Mouse (Mus musculus) limb, embryonic 15.5 days (tissue): ENCODE measurements around the gene Fgd3. TPM values are rescaled to one million over a fixed set of nuclear protein-coding genes. Genes with fewer than 3 reads are reported as not detected.

ENCODE experiments used
- ATAC-seq: fragments of 200-750 bp; cut with Nextera tagmentation; 2 replicates; pipeline ENCODE4 v1.8.0; 2017; ENCODE audit warnings: low read depth, moderate TSS enrichment; ENCODE audit not compliant: insufficient number of reproducible peaks, low FRiP score, low TSS enrichment
- H3K27ac ChIP-seq: fragments of 300-500 bp; sonication (generic); 2 replicates; pipeline ENCODE4 v1.5.1; 2015; ENCODE audit warnings: moderate library complexity, mild to moderate bottlenecking, inconsistent platforms
- H3K27me3 ChIP-seq: fragments of 300-500 bp; sonication (generic); 2 replicates; pipeline ENCODE4 v1.6.1; 2015; ENCODE audit warnings: inconsistent platforms
- H3K36me3 ChIP-seq: fragments of 300-500 bp; sonication (generic); 2 replicates; pipeline ENCODE4 v1.6.1; 2015; ENCODE audit warnings: inconsistent platforms
- H3K4me1 ChIP-seq: fragments of 300-500 bp; sonication (generic); 2 replicates; pipeline ENCODE4 v1.6.1; 2015; ENCODE audit warnings: inconsistent platforms
- H3K4me2 ChIP-seq: fragments of 300-500 bp; sonication (generic); 2 replicates; pipeline ENCODE4 v1.6.1; 2015; ENCODE audit warnings: mild to moderate bottlenecking, inconsistent platforms
- H3K4me3 ChIP-seq: fragments of 300-500 bp; sonication (generic); 2 replicates; pipeline ENCODE4 v1.5.1; 2015; ENCODE audit warnings: mild to moderate bottlenecking, inconsistent platforms
- H3K9ac ChIP-seq: fragments of 300-500 bp; sonication (generic); 2 replicates; pipeline ENCODE4 v1.6.1; 2015; ENCODE audit warnings: inconsistent platforms
- H3K9me3 ChIP-seq: fragments of 300-500 bp; sonication (generic); 2 replicates; pipeline ENCODE4 v1.6.1; 2016; ENCODE audit warnings: inconsistent platforms
- WGBS: fragments of 180-500 bp; shearing (Covaris S2); methylation state at CpG from one replicate; pipeline ENCODE4 v1.1.7; 2015; 5-methylcytosine and 5-hydroxymethylcytosine counted together
- polyA plus RNA-seq: library from polyadenylated mRNA; unstranded; fragments of >200 nt; fragmentation: Nextera tagmentation; extraction: Ambion mirVana; gene quantifications from 2 replicates; pipeline ENCODE4 v1.2.1, GENCODE M21; 2015

Gene Fgd3
- polyA plus RNA-seq, 1 experiment from 2014 or later, result 0.40 TPM

- H3K9me3 ChIP-seq, result no peaks in the 10 kb centered on the region
- H3K4me1 ChIP-seq, result peaks cover 34% of the 10 kb centered on the region
- no peak overlapping the region for H3K4me3 ChIP-seq
- no peaks in the 10 kb centered on the region for H3K36me3 ChIP-seq
- no peak overlapping the region for H3K9ac ChIP-seq
- WGBS, result 66% methylated on average over 7 of the region's 7 CpGs
- H3K27me3 ChIP-seq, result no peaks in the 10 kb centered on the region
- ATAC-seq, result no peak
- H3K27ac ChIP-seq, result no peak overlapping the region
- H3K4me2 ChIP-seq, result no peak overlapping the region; the same call in 1 of the 2 replicates
These were observed 18.9 kb upstream of the Fgd3 start for GRCm38 (mm10) chr13:49338893-49339546.

DNA sequence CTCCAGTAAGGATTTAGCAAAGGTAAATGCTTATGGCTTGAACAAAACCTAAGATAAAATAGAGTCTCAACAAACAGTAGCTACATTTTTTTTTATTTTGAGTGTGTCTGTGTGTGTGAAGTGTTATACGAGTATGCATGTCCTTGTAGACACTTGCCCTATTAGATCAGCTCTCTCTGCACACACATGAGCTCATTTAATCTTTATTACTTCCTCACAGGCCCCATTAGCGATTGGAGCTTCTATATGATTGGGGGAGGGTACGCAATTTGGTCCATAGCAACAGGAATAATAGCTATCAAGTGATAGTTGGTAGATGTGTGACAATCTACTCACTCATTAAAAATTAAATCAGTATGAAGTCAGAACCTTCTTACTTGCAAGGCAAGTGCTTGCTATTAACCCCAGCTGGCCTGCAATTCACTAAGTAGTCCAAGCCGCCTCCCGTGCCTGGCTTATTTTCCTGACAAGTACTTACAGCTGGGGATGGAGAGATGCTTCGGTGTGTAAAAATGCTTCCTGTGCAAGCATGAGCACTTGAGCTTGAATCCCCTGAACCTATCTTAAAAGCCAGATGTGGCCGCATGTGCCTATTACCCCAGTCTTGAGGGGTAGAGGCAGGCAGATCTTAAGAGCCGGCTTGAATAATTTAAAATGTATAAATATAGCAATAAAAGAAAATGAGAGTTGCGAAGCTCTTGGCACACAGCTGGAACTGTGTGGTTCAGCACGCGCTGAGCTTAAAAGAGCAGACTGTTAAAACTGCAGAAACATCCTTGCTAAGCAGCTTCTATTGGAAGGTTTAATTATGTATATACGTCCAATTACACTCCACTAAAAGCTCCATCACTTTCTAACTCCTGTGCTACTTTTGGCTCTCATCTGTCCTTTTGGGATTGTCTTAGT lies 15.2 kb upstream of the Fgd3 start:
- Histone ChIP-seq H3K36me3 (no peaks in the 10 kb centered on the region), H3K27me3 (no peaks in the 10 kb centered on the region), H3K9ac (no peak overlapping the region), H3K4me2 (no peak overlapping the region; the same call in 1 of the 2 replicates), H3K4me3 (no peak overlapping the region), H3K4me1 (peaks cover 7% of the 10 kb centered on the region), H3K27ac (no peak overlapping the region), H3K9me3 (no peaks in the 10 kb centered on the region)
- WGBS, result 30% methylated on average over 12 of the region's 12 CpGs
- ATAC-seq, result no peak

GRCm38 (mm10) chr13:49333250-49333649 lies 13.1 kb upstream of the Fgd3 start:
- H3K4me2 ChIP-seq, result no peak overlapping the region
- 69% methylated on average over 2 of the region's 2 CpGs for WGBS
- no peaks in the 10 kb centered on the region for H3K36me3 ChIP-seq
- H3K27ac ChIP-seq, result no peak overlapping the region
- ATAC-seq, result no peak
- no peaks in the 10 kb centered on the region for H3K27me3 ChIP-seq
- no peaks in the 10 kb centered on the region for H3K9me3 ChIP-seq
- H3K9ac ChIP-seq, result no peak overlapping the region
- H3K4me1 ChIP-seq, result peaks cover 5% of the 10 kb centered on the region; the same call in 1 of the 2 replicates
- no peak overlapping the region for H3K4me3 ChIP-seq

- no peaks in the 10 kb centered on the region for H3K9me3 ChIP-seq
- no peaks in the 10 kb centered on the region for H3K4me1 ChIP-seq
- no peak overlapping the region for H3K9ac ChIP-seq
- no peak overlapping the region for H3K27ac ChIP-seq
- H3K4me3 ChIP-seq, result no peak overlapping the region
- no peak overlapping the region for H3K4me2 ChIP-seq
- no peak for ATAC-seq
- WGBS, result 79% methylated on average over 4 of the region's 4 CpGs
- H3K27me3 ChIP-seq, result no peaks in the 10 kb centered on the region
- H3K36me3 ChIP-seq, result no peaks in the 10 kb centered on the region
These were observed 8.0 kb upstream of the Fgd3 start for GRCm38 (mm10) chr13:49328101-49328500.

DNA sequence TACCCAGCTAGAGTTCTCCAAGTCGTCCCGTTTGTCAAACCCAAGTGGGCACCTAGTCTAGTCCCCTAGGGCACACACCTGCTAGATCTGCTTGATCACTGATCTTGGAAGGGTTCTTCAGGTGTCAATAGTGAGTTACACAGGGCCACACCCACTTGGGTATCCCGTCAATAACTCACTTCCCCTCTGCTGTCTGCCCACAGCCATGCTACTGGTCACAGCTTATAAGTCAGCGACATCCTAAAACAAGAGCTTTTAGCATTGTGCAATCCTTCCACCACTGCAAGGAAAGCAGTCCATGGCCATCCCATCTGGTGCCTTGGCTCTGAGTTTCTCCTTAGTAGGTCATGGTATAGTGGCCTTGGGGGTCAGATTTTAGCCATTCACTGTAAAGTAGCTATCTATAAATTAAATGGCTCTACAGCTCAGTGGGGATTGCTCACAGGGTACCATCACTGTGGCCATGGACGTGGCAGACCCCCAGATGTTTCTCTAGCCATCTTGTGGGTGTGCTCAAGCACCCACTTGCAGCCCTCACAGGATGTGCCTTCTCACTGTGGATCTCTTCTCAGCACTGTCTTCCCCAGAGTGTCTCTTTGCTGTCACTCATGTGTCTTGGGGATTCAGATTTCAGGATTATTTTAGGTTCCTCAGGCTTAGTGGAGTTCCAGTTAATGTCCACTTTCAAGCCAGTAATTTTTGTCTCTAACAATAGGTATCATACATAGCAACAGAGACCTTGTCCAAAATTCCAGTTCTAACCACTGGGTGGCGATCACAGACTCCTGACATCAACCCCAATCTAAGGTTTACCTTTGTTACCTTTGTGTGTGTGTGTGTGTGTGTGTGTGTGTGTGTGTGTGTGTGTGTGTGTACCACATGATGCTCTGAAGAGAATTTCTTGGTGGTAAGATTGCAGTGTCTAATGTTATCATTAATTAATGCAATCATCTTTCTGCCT lies 6.4 kb upstream of the Fgd3 start:
- Histone ChIP-seq H3K4me3 (no peak overlapping the region), H3K9me3 (no peaks in the 10 kb centered on the region), H3K4me1 (peaks cover 4% of the 10 kb centered on the region; the same call in 1 of the 2 replicates), H3K9ac (no peak overlapping the region), H3K4me2 (no peak overlapping the region), H3K27ac (no peak overlapping the region), H3K36me3 (no peaks in the 10 kb centered on the region), H3K27me3 (no peaks in the 10 kb centered on the region)
- WGBS, result 57% methylated on average over 6 of the region's 6 CpGs
- no peak for ATAC-seq

GRCm38 (mm10) chr13:49324871-49325270 lies 4.8 kb upstream of the Fgd3 start:
- no peak overlapping the region for H3K4me2 ChIP-seq
- H3K36me3 ChIP-seq, result no peaks in the 10 kb centered on the region
- H3K9me3 ChIP-seq, result no peaks in the 10 kb centered on the region
- no peak for ATAC-seq
- 76% methylated on average over 5 of the region's 5 CpGs for whole genome bisulfite sequencing
- H3K9ac ChIP-seq, result no peak overlapping the region
- peaks cover 9% of the 10 kb centered on the region for H3K4me1 ChIP-seq
- H3K27me3 ChIP-seq, result no peaks in the 10 kb centered on the region
- H3K27ac ChIP-seq, result no peak overlapping the region
- H3K4me3 ChIP-seq, result no peak overlapping the region

DNA sequence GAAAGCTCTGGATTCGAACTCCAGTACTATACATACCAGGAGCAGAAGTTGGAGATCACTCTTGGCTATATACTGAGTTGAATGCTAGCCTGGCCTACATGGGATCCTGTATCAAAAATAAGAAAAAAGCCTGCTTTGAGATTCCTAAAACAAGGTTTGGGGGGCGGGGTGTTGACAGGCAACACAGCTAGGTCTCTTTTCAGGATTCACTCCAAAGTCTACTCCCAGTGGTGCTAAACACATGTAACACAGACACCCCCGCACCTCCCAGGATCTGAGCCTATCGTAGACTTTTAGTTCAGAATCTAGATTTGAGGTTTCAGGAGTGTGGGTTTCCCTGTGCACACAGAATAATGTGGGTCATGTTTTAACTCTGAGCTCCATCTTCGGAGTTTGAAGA lies 2.6 kb upstream of the Fgd3 start:
- no peaks in the 10 kb centered on the region for H3K36me3 ChIP-seq
- H3K27ac ChIP-seq, result no peak overlapping the region
- H3K4me3 ChIP-seq, result no peak overlapping the region
- H3K9ac ChIP-seq, result no peak overlapping the region
- no peak for ATAC-seq
- no peaks in the 10 kb centered on the region for H3K9me3 ChIP-seq
- no peaks in the 10 kb centered on the region for H3K27me3 ChIP-seq
- peaks cover 13% of the 10 kb centered on the region for H3K4me1 ChIP-seq
- 85% methylated on average over 5 of the region's 5 CpGs for WGBS
- H3K4me2 ChIP-seq, result no peak overlapping the region

DNA sequence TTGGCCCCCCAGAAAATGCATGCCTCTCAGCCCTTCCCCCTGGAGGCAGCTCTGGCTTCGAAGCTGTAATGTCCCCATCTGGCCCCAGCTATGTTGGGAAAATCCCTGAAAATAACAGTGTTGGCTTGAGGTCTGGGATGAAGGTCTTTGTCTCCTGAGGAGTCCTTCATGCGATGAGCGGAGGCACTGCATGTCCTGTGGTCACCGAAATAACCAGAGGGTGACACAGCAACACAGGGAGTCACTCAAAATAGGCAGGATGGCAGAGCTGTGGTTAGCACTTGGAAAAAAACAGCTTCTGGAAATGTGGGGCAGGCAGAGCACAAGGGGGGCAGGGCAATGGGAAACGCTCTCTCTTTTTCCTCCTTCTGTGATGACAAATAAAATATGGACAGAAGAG lies 2.1 kb upstream of the Fgd3 start:
- H3K27ac ChIP-seq, result no peak overlapping the region
- no peaks in the 10 kb centered on the region for H3K9me3 ChIP-seq
- no peak overlapping the region for H3K4me2 ChIP-seq
- H3K4me3 ChIP-seq, result no peak overlapping the region
- WGBS, result 80% methylated on average over 5 of the region's 5 CpGs
- ATAC-seq, result no peak
- H3K36me3 ChIP-seq, result no peaks in the 10 kb centered on the region
- peaks cover 13% of the 10 kb centered on the region for H3K4me1 ChIP-seq
- no peaks in the 10 kb centered on the region for H3K27me3 ChIP-seq
- H3K9ac ChIP-seq, result no peak overlapping the region

DNA sequence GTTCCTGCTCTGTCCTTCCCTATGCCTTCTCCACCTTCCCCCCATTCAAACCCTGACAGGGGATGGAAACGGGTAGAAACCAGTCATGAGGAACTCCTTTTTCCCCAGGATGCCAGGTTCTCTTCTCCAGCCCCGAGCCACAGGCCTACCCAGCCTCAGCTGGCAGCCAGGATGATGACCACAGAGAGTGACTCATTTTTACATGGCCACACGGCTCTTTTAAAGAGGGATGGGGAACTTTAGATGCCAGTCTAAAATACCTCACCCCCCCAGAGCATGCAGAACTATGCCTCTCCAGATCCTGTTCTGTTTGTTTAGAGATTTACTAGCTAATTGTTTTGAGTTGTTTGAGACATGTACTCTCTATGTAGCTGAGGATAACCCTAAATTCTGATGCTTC lies 1.3 kb upstream of the Fgd3 start:
- Histone ChIP-seq H3K27me3 (no peaks in the 10 kb centered on the region), H3K4me3 (no peak overlapping the region), H3K9me3 (no peaks in the 10 kb centered on the region), H3K9ac (no peak overlapping the region), H3K36me3 (no peaks in the 10 kb centered on the region), H3K27ac (no peak overlapping the region), H3K4me1 (peaks cover 13% of the 10 kb centered on the region), H3K4me2 (no peak overlapping the region)
- WGBS, result 62% methylated on average over 3 of the region's 3 CpGs
- no peak for ATAC-seq

DNA sequence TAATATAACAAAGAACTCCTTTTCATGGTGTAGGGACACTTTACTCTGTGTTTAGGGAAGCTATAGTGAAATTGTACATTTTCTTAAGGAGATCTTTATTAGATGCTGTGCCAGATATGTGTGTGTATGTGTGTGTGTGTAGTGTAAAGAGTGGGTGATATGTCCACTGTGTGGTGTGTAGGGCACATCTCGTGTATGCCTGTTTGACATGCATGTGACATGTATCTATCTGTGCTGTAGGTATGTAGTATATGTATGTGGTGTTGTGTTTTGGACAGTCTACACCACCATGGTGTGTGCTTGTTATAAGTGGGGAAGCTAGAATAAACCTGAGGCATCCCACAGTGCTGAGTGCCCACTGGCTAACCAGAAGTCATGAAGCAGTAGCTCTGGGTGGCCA lies 403 bp upstream of the Fgd3 start:
- H3K9ac ChIP-seq, result no peak overlapping the region
- 81% methylated on average over 1 of the region's 1 CpGs for WGBS

DNA sequence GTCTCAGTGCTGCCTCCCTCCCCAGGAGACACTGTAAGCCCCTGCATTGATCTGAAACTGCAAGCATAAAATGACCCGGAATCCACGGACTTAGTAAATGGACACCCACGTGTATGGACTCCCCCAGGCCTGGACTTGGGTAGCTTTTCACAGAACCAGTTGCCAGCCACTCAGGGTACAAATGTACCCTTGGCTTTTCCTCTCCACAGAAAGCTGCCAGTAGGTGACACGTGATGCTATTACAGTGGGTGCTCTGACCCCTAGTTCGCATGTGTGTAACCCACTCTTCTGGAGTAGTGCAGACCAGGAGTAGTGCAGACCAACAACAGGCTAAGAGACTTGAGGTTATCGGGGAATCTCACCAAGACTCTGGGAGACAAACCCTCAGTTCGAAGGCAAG lies 2.2 kb downstream of the Fgd3 start:
- WGBS, result 82% methylated on average over 7 of the region's 7 CpGs
- no peak for ATAC-seq
- Histone ChIP-seq H3K27me3 (no peaks in the 10 kb centered on the region), H3K4me2 (no peak overlapping the region), H3K9ac (no peak overlapping the region), H3K9me3 (no peaks in the 10 kb centered on the region), H3K4me1 (peaks cover 13% of the 10 kb centered on the region), H3K36me3 (no peaks in the 10 kb centered on the region), H3K27ac (no peak overlapping the region), H3K4me3 (no peak overlapping the region)

More for the DNA sequence above, 403 bp upstream of the Fgd3 start:
- no peak; the same call in 1 of the 2 replicates for ATAC-seq
- Histone ChIP-seq H3K4me2 (no peak overlapping the region), H3K4me3 (no peak overlapping the region), H3K27ac (no peak overlapping the region), H3K9me3 (no peaks in the 10 kb centered on the region), H3K36me3 (no peaks in the 10 kb centered on the region), H3K4me1 (peaks cover 13% of the 10 kb centered on the region), H3K27me3 (no peaks in the 10 kb centered on the region)
